Mouse (Mus musculus): ENCODE measurements around the gene Osmr.

DNA sequence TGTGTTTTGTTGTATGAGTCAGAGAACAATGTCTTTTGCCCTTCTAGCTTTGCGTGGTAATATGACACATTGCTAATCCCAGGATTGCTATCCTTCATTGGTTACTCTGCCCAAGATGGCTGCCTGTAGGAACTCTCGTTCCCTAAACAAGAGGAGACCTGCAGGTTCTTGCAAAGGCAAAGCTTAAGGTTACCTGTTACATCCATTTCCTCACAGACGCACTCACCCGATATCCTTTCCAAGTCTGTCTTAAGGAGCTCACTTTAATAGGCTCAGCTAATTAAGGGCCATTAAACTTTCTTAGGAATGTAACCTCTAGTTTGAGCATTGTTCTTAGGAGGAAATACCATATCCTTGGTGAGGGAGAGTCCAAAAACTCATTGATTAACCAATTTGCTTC lies 31.0 kb upstream of the Osmr start:
- TF ChIP-seq CTCF (IDR thresholded peaks at IDR 0.05; ENCODE audit: borderline replicate concordance, insufficient read depth, low read length): no peak
- no peak for TF ChIP-seq POLR2A (IDR thresholded peaks at IDR 0.05; ENCODE audit: low read depth, low read length)
